Mouse (Mus musculus): Measurements from ENCODE around the gene Pald1.

DNA sequence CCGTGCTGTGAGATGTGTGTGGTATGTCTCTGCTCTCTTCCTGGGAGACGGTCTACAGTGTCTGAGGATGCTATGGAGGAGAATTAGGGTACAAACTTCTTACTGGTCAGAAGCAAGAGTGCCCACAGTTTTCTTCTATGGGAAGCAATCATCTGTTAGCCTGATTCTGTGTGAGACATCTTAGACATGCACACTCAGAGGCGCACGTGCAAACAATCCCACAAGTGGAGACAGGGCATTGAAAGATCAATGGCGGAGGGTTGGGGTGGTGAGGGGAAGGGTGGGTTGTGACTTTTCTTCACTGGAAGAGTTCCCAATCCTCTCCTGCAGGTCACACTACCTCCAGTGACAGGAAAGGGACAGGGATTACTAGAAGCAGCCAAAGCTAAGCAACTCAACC, 110.7 kb downstream of the Pald1 start:
- TF ChIP-seq GATA1 (IDR thresholded peaks at IDR 0.05; ENCODE audit: low read length): no peak
- no peak for TF ChIP-seq TAL1 (IDR thresholded peaks at IDR 0.05; ENCODE audit: low read length)
